Mouse (Mus musculus): ENCODE results near the gene Gramd1b. TPM values are rescaled to one million over a fixed set of nuclear protein-coding genes. Genes with fewer than 3 reads are reported as not detected.

The Gramd1b gene
- polyA plus RNA-seq, 1 experiment from 2014 or later, result 2.3 TPM

GRCm38 (mm10) chr9:40309876-40310275 lies 221.3 kb downstream of the Gramd1b start:
- Histone ChIP-seq H3K9me3 (replicated peaks) (no peaks in the 10 kb centered on the region), H3K4me3 (no peak overlapping the region), H3K4me1 (peaks cover 6% of the 10 kb centered on the region; the same call in 1 of the 2 replicates), H3K27ac (replicated peaks) (no peak overlapping the region), H3K36me3 (peaks cover 39% of the 10 kb centered on the region), H3K27me3 (ENCODE audit: low read depth, poor library complexity, severe bottlenecking) (no peaks in the 10 kb centered on the region)
- DNase-seq (ENCODE audit: low spot score), result no peak
- 93% methylated on average over 6 of the region's 6 CpGs for WGBS

- no peak overlapping the region for H3K27ac ChIP-seq (replicated peaks)
- H3K36me3 ChIP-seq, result peaks cover 55% of the 10 kb centered on the region
- no peaks in the 10 kb centered on the region for H3K9me3 ChIP-seq (replicated peaks)
- no peak for DNase-seq (ENCODE audit: low spot score)
- H3K4me3 ChIP-seq, result no peak overlapping the region
- WGBS, result 96% methylated on average over 3 of the region's 3 CpGs
- peaks cover 6% of the 10 kb centered on the region; the same call in 1 of the 2 replicates for H3K4me1 ChIP-seq
- no peaks in the 10 kb centered on the region for H3K27me3 ChIP-seq (ENCODE audit: low read depth, poor library complexity, severe bottlenecking)
Observed at GRCm38 (mm10) chr9:40307311-40307710, 223.9 kb downstream of the Gramd1b start.

- Histone ChIP-seq H3K9me3 (replicated peaks) (no peaks in the 10 kb centered on the region), H3K27ac (replicated peaks) (no peak overlapping the region), H3K36me3 (peaks cover 66% of the 10 kb centered on the region), H3K4me3 (no peak overlapping the region), H3K4me1 (no peaks in the 10 kb centered on the region), H3K27me3 (ENCODE audit: low read depth, poor library complexity, severe bottlenecking) (no peaks in the 10 kb centered on the region)
- DNase-seq (ENCODE audit: low spot score), result no peak
- WGBS, result 93% methylated on average over 8 of the region's 8 CpGs
Observed at GRCm38 (mm10) chr9:40304243-40304642, 226.9 kb downstream of the Gramd1b start.

- no peak for DNase-seq (ENCODE audit: low spot score)
- H3K36me3 ChIP-seq, result peaks cover 67% of the 10 kb centered on the region
- no peak overlapping the region for H3K4me3 ChIP-seq
- 94% methylated on average over 8 of the region's 8 CpGs for WGBS
- H3K4me1 ChIP-seq, result no peaks in the 10 kb centered on the region
- no peaks in the 10 kb centered on the region for H3K9me3 ChIP-seq (replicated peaks)
- no peaks in the 10 kb centered on the region for H3K27me3 ChIP-seq (ENCODE audit: low read depth, poor library complexity, severe bottlenecking)
- H3K27ac ChIP-seq (replicated peaks), result no peak overlapping the region
Observed at GRCm38 (mm10) chr9:40302375-40302774, 228.8 kb downstream of the Gramd1b start.

GRCm38 (mm10) chr9:40301475-40301874 lies 229.7 kb downstream of the Gramd1b start:
- Histone ChIP-seq H3K36me3 (peaks cover 59% of the 10 kb centered on the region), H3K27me3 (ENCODE audit: low read depth, poor library complexity, severe bottlenecking) (no peaks in the 10 kb centered on the region), H3K27ac (replicated peaks) (no peak overlapping the region), H3K4me1 (no peaks in the 10 kb centered on the region), H3K4me3 (no peak overlapping the region), H3K9me3 (replicated peaks) (no peaks in the 10 kb centered on the region)
- no peak for DNase-seq (ENCODE audit: low spot score)
- 90% methylated on average over 5 of the region's 5 CpGs for WGBS

- WGBS, result 90% methylated on average over 15 of the region's 15 CpGs
- H3K4me3 ChIP-seq, result no peak overlapping the region
- no peak overlapping the region for H3K27ac ChIP-seq (replicated peaks)
- no peak for DNase-seq (ENCODE audit: low spot score)
- H3K36me3 ChIP-seq, result peaks cover 51% of the 10 kb centered on the region
- H3K9me3 ChIP-seq (replicated peaks), result no peaks in the 10 kb centered on the region
- no peaks in the 10 kb centered on the region for H3K4me1 ChIP-seq
- H3K27me3 ChIP-seq (ENCODE audit: low read depth, poor library complexity, severe bottlenecking), result no peaks in the 10 kb centered on the region
Observed at GRCm38 (mm10) chr9:40300018-40300989, 230.9 kb downstream of the Gramd1b start.

- H3K4me3 ChIP-seq, result no peak overlapping the region
- no peak overlapping the region for H3K27ac ChIP-seq (replicated peaks)
- WGBS, result 96% methylated on average over 7 of the region's 7 CpGs
- H3K36me3 ChIP-seq, result peaks cover 43% of the 10 kb centered on the region
- DNase-seq (ENCODE audit: low spot score), result no peak
- H3K27me3 ChIP-seq (ENCODE audit: low read depth, poor library complexity, severe bottlenecking), result no peaks in the 10 kb centered on the region
- no peaks in the 10 kb centered on the region for H3K4me1 ChIP-seq
- no peaks in the 10 kb centered on the region for H3K9me3 ChIP-seq (replicated peaks)
Observed at GRCm38 (mm10) chr9:40299323-40299722, 231.9 kb downstream of the Gramd1b start.

- Histone ChIP-seq H3K36me3 (peaks cover 42% of the 10 kb centered on the region), H3K27me3 (ENCODE audit: low read depth, poor library complexity, severe bottlenecking) (no peaks in the 10 kb centered on the region), H3K9me3 (replicated peaks) (no peaks in the 10 kb centered on the region), H3K27ac (replicated peaks) (no peak overlapping the region), H3K4me1 (no peaks in the 10 kb centered on the region), H3K4me3 (no peak overlapping the region)
- DNase-seq (ENCODE audit: low spot score), result no peak
- 93% methylated on average over 9 of the region's 9 CpGs for WGBS
Observed at GRCm38 (mm10) chr9:40297969-40298368, 233.2 kb downstream of the Gramd1b start.

GRCm38 (mm10) chr9:40296251-40296650 lies 234.9 kb downstream of the Gramd1b start:
- no peaks in the 10 kb centered on the region for H3K27me3 ChIP-seq (ENCODE audit: low read depth, poor library complexity, severe bottlenecking)
- no peak for DNase-seq (ENCODE audit: low spot score)
- peaks cover 37% of the 10 kb centered on the region for H3K36me3 ChIP-seq
- no peak overlapping the region for H3K27ac ChIP-seq (replicated peaks)
- 95% methylated on average over 5 of the region's 5 CpGs for WGBS
- no peaks in the 10 kb centered on the region for H3K4me1 ChIP-seq
- H3K4me3 ChIP-seq, result no peak overlapping the region
- H3K9me3 ChIP-seq (replicated peaks), result no peaks in the 10 kb centered on the region

GRCm38 (mm10) chr9:40294866-40295265 lies 236.3 kb downstream of the Gramd1b start:
- no peak for DNase-seq (ENCODE audit: low spot score)
- Histone ChIP-seq H3K9me3 (replicated peaks) (no peaks in the 10 kb centered on the region), H3K4me3 (no peak overlapping the region), H3K27me3 (ENCODE audit: low read depth, poor library complexity, severe bottlenecking) (no peaks in the 10 kb centered on the region), H3K36me3 (peaks cover 27% of the 10 kb centered on the region), H3K27ac (replicated peaks) (no peak overlapping the region), H3K4me1 (no peaks in the 10 kb centered on the region)
- WGBS, result 84% methylated on average over 1 of the region's 1 CpGs

- Histone ChIP-seq H3K27ac (replicated peaks) (no peak overlapping the region), H3K4me1 (no peaks in the 10 kb centered on the region), H3K4me3 (no peak overlapping the region), H3K9me3 (replicated peaks) (no peaks in the 10 kb centered on the region), H3K36me3 (peaks cover 21% of the 10 kb centered on the region), H3K27me3 (ENCODE audit: low read depth, poor library complexity, severe bottlenecking) (no peaks in the 10 kb centered on the region)
- DNase-seq (ENCODE audit: low spot score), result no peak
- WGBS, result 88% methylated on average over 5 of the region's 5 CpGs
Observed at GRCm38 (mm10) chr9:40294210-40294609, 237.0 kb downstream of the Gramd1b start.

GRCm38 (mm10) chr9:40293740-40294139 lies 237.4 kb downstream of the Gramd1b start:
- peaks cover 17% of the 10 kb centered on the region for H3K36me3 ChIP-seq
- no peaks in the 10 kb centered on the region for H3K4me1 ChIP-seq
- DNase-seq (ENCODE audit: low spot score), result no peak
- WGBS, result 89% methylated on average over 5 of the region's 5 CpGs
- no peak overlapping the region for H3K4me3 ChIP-seq
- H3K27me3 ChIP-seq (ENCODE audit: low read depth, poor library complexity, severe bottlenecking), result no peaks in the 10 kb centered on the region
- H3K9me3 ChIP-seq (replicated peaks), result no peaks in the 10 kb centered on the region
- no peak overlapping the region for H3K27ac ChIP-seq (replicated peaks)

GRCm38 (mm10) chr9:40293286-40293685 lies 237.9 kb downstream of the Gramd1b start:
- peaks cover 14% of the 10 kb centered on the region; the same call in 1 of the 2 replicates for H3K36me3 ChIP-seq
- no peaks in the 10 kb centered on the region for H3K27me3 ChIP-seq (ENCODE audit: low read depth, poor library complexity, severe bottlenecking)
- H3K4me1 ChIP-seq, result no peaks in the 10 kb centered on the region
- no peak for DNase-seq (ENCODE audit: low spot score)
- H3K9me3 ChIP-seq (replicated peaks), result no peaks in the 10 kb centered on the region
- no peak overlapping the region for H3K27ac ChIP-seq (replicated peaks)
- 95% methylated on average over 8 of the region's 8 CpGs for WGBS
- no peak overlapping the region for H3K4me3 ChIP-seq
